ENCODE assay signal across 10 mouse cellular contexts in the genomic region with DNA sequence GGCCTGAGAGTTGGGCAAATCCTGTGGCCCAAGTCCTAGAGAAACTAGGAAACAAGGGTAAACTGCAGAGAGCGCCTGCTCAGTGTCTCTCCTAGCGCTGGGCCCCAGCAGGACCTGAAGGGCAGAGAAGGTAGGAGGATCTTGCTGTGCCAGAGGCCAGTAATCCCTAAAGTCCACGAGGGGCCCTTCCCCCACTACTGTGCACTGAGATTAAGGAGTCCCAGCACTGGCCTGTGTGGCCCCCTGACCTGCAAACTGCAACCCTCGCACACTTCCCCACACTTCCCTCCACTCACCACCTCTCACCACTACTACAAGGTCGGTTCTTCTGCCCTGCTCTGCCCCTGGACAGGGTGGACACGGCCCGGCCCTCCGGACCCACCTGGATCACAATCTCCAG. TPM values are rescaled to one million over a fixed set of nuclear protein-coding genes. Genes with fewer than 3 reads are reported as not detected.
A peak's percentile ranks its signal among the peaks of the same experiment; 100 is the strongest.
DNase-seq lines count a peak whose midpoint lies in the region; ATAC-seq and TF ChIP-seq lines count a peak whose summit lies in the region.
"Had no signal": no experiment of that assay in that cellular context is flagged by ENCODE, and none has a peak within 500 bp of the region (broad histone marks: within the 10 kb centered on the region; RNA-seq: fewer than 3 reads in every experiment).

No protein-coding gene starts in this region.

- H3K27ac ChIP-seq in heart, embryonic 10.5 days = peak overlapping the region; percentile 87
- no peak overlapping the region for H3K27ac ChIP-seq in embryonic facial prominence, embryonic 15.5 days (replicated peaks)
- H3K27ac ChIP-seq in kidney, adult 2 months (ENCODE audit: insufficient read depth, low read depth, low read length) = peak overlapping the region; percentile 88
- H3K27ac ChIP-seq in midbrain, embryonic 14.5 days (replicated peaks; ENCODE audit: low read depth, low read length) = peak overlapping the region; percentile 89

- no peak for TF ChIP-seq POLR2A in kidney, adult 2 months (IDR thresholded peaks at IDR 0.05; ENCODE audit: low read depth, low read length)

- intact Hi-C loops in heart, postnatal 10 days (cut with DNase I) = no loop called here

- H3K4me3 ChIP-seq in heart, embryonic 10.5 days = peak overlapping the region; percentile 12; the same call in 1 of the 2 replicates
- H3K4me3 ChIP-seq in embryonic facial prominence, embryonic 15.5 days (replicated peaks) = no peak overlapping the region
- H3K4me3 ChIP-seq in kidney, adult 2 months (ENCODE audit: insufficient read depth, low read depth, low read length) = peak overlapping the region; percentile 48
- peak overlapping the region; percentile 18 for H3K4me3 ChIP-seq in midbrain, embryonic 14.5 days (replicated peaks; ENCODE audit: low read depth, low read length)
- H3K4me3 ChIP-seq: megakaryocyte, embryonic 14.5 days had no signal

- TF ChIP-seq CTCF in kidney, adult 2 months (conservative IDR thresholded peaks at IDR 0.05; ENCODE audit: insufficient read depth, insufficient read length, low read depth, low read length) = no peak

- peaks cover 58% of the 10 kb centered on the region for H3K36me3 ChIP-seq in heart, embryonic 10.5 days
- peaks cover 20% of the 10 kb centered on the region for H3K36me3 ChIP-seq in embryonic facial prominence, embryonic 15.5 days
- H3K36me3 ChIP-seq in kidney, adult 2 months (ENCODE audit: control insufficient read depth, insufficient read depth, low read length) = no peaks in the 10 kb centered on the region
- peaks cover 8% of the 10 kb centered on the region for H3K36me3 ChIP-seq in midbrain, embryonic 14.5 days (ENCODE audit: control insufficient read depth, insufficient read depth, low read length)

- H3K9me3 ChIP-seq in heart, embryonic 10.5 days = no peaks in the 10 kb centered on the region
- H3K9me3 ChIP-seq in embryonic facial prominence, embryonic 15.5 days (replicated peaks) = no peaks in the 10 kb centered on the region
- H3K9me3 ChIP-seq in midbrain, embryonic 14.5 days (ENCODE audit: control insufficient read depth, low read length) = no peaks in the 10 kb centered on the region
- H3K9me3 ChIP-seq: megakaryocyte, embryonic 14.5 days had no signal

- 45% methylated on average over 8 of the region's 8 CpGs for WGBS in heart, embryonic 10.5 days
- 48% methylated on average over 8 of the region's 8 CpGs for WGBS in embryonic facial prominence, embryonic 15.5 days
- WGBS in kidney, adult 2 months = 30% methylated on average over 8 of the region's 8 CpGs
- WGBS in midbrain, embryonic 14.5 days = 14% methylated on average over 8 of the region's 8 CpGs

- peak overlapping the region; percentile 26; the same call in 1 of the 2 replicates for H3K4me2 ChIP-seq in embryonic facial prominence, embryonic 15.5 days (replicated peaks)
- H3K4me2 ChIP-seq in midbrain, embryonic 14.5 days (ENCODE audit: low read length) = peak overlapping the region; percentile 54

- DNase-seq in heart, embryonic 10.5 days (ENCODE audit: low spot score) = no peak
- DNase-seq in heart, postnatal 10 days = no peak
- peak; percentile 78 for DNase-seq in kidney, adult 2 months
- DNase-seq in midbrain, embryonic 14.5 days = no peak
- DNase-seq in frontal cortex, adult 2 months (ENCODE audit: extremely low spot score in 1 of 2, low spot score in 1 of 2) = no peak
- DNase-seq in lung, postnatal 10 days = no peak
- no peak for DNase-seq in thymus, adult 18-20 months

- peaks cover 25% of the 10 kb centered on the region for H3K4me1 ChIP-seq in heart, embryonic 10.5 days
- peaks cover 17% of the 10 kb centered on the region for H3K4me1 ChIP-seq in embryonic facial prominence, embryonic 15.5 days
- peaks cover 7% of the 10 kb centered on the region; the same call in 1 of the 2 replicates for H3K4me1 ChIP-seq in kidney, adult 2 months (ENCODE audit: control insufficient read depth, insufficient read depth, low read length)
- H3K4me1 ChIP-seq in midbrain, embryonic 14.5 days (ENCODE audit: control insufficient read depth, insufficient read depth, low read length) = peaks cover 46% of the 10 kb centered on the region

- no peak for ATAC-seq in embryonic facial prominence, embryonic 15.5 days (ENCODE audit: insufficient number of reproducible peaks, low FRiP score, low TSS enrichment, low read depth)
- ATAC-seq in midbrain, embryonic 14.5 days (ENCODE audit: low FRiP score, low TSS enrichment) = no peak

- no peaks in the 10 kb centered on the region for H3K27me3 ChIP-seq in heart, embryonic 10.5 days (ENCODE audit: insufficient read depth, poor library complexity, severe bottlenecking)
- H3K27me3 ChIP-seq in embryonic facial prominence, embryonic 15.5 days = no peaks in the 10 kb centered on the region
- no peaks in the 10 kb centered on the region for H3K27me3 ChIP-seq in kidney, adult 2 months (replicated peaks; ENCODE audit: control insufficient read depth, insufficient read depth, low read length)
- no peaks in the 10 kb centered on the region for H3K27me3 ChIP-seq in midbrain, embryonic 14.5 days (ENCODE audit: control insufficient read depth, insufficient read depth, low read length)

- H3K9ac ChIP-seq in embryonic facial prominence, embryonic 15.5 days = no peak overlapping the region
- peak overlapping the region; percentile 39 for H3K9ac ChIP-seq in midbrain, embryonic 14.5 days (replicated peaks; ENCODE audit: low read length)

RNA-seq across cellular contexts. Expression of a gene that starts 7.2 kb away (rescaled TPM):
- polyA plus RNA-seq in heart, embryonic 10.5 days (2016; fragmentation: Nextera tagmentation; extraction: Ambion mirVana) = 4.7 and 6.4 TPM in 2 replicates
- total RNA-seq in heart, postnatal 10 days (2021) = 1 to 10 TPM; 7.0 to 7.4 TPM
- 6.9 and 7.0 TPM in 2 replicates for polyA plus RNA-seq in embryonic facial prominence, embryonic 15.5 days (2015; fragmentation: Nextera tagmentation; extraction: Ambion mirVana)
- polyA plus RNA-seq in kidney, adult 2 months (2012; rRNA removed) = 34.7 and 41.8 TPM in 2 replicates
- 7.2 and 7.4 TPM in 2 replicates for polyA plus RNA-seq in midbrain, embryonic 14.5 days (2014; fragmentation: Nextera tagmentation; extraction: Ambion mirVana)
- polyA plus RNA-seq in frontal cortex, adult 2 months (2012; rRNA removed) = 70.4 and 80.2 TPM in 2 replicates

RNA-seq across cellular contexts. Expression of a gene that starts 25.0 kb away (rescaled TPM):
- 41.9 and 53.4 TPM in 2 replicates for polyA plus RNA-seq in heart, embryonic 10.5 days (2016; fragmentation: Nextera tagmentation; extraction: Ambion mirVana)
- 10 to 100 TPM; 33.3 to 34.3 TPM for total RNA-seq in heart, postnatal 10 days (2021)
- polyA plus RNA-seq in embryonic facial prominence, embryonic 15.5 days (2015; fragmentation: Nextera tagmentation; extraction: Ambion mirVana) = 88.0 and 93.4 TPM in 2 replicates
- 60.3 and 64.9 TPM in 2 replicates for polyA plus RNA-seq in kidney, adult 2 months (2012; rRNA removed)
- 38.4 and 43.3 TPM in 2 replicates for polyA plus RNA-seq in midbrain, embryonic 14.5 days (2014; fragmentation: Nextera tagmentation; extraction: Ambion mirVana)
- 55.7 and 60.3 TPM in 2 replicates for polyA plus RNA-seq in frontal cortex, adult 2 months (2012; rRNA removed)

RNA-seq across cellular contexts. Expression of a gene that starts 35.0 kb away (rescaled TPM):
- polyA plus RNA-seq in heart, embryonic 10.5 days (2016; fragmentation: Nextera tagmentation; extraction: Ambion mirVana) = 0.05 TPM in 1 of 2 replicates, not detected in the other
- total RNA-seq in heart, postnatal 10 days (2021) = not detected
- polyA plus RNA-seq in embryonic facial prominence, embryonic 15.5 days (2015; fragmentation: Nextera tagmentation; extraction: Ambion mirVana) = 0.20 and 0.28 TPM in 2 replicates
- polyA plus RNA-seq in kidney, adult 2 months (2012; rRNA removed) = 0.03 and 0.26 TPM in 2 replicates
- 0.24 TPM in 1 of 2 replicates, not detected in the other for polyA plus RNA-seq in midbrain, embryonic 14.5 days (2014; fragmentation: Nextera tagmentation; extraction: Ambion mirVana)
- polyA plus RNA-seq in frontal cortex, adult 2 months (2012; rRNA removed) = 0.36 and 0.50 TPM in 2 replicates
- polyA plus RNA-seq: C2C12 had no signal

RNA-seq across cellular contexts. Expression of a gene that starts 42.9 kb away (rescaled TPM):
- polyA plus RNA-seq in heart, embryonic 10.5 days (2016; fragmentation: Nextera tagmentation; extraction: Ambion mirVana) = 159 and 233 TPM in 2 replicates
- total RNA-seq in heart, postnatal 10 days (2021) = 10 to 100 TPM; 47.6 to 53.7 TPM
- 923 and 969 TPM in 2 replicates for polyA plus RNA-seq in embryonic facial prominence, embryonic 15.5 days (2015; fragmentation: Nextera tagmentation; extraction: Ambion mirVana)
- 14.9 and 18.0 TPM in 2 replicates for polyA plus RNA-seq in kidney, adult 2 months (2012; rRNA removed)
- polyA plus RNA-seq in midbrain, embryonic 14.5 days (2014; fragmentation: Nextera tagmentation; extraction: Ambion mirVana) = 142 and 169 TPM in 2 replicates
- 8.8 and 9.5 TPM in 2 replicates for polyA plus RNA-seq in frontal cortex, adult 2 months (2012; rRNA removed)
